Mouse (Mus musculus): ENCODE data around the gene Tbx21.
A peak's percentile ranks its signal among the peaks of the same experiment; 100 is the strongest.

The Tbx21 gene

GRCm38 (mm10) chr11:97114671-97115601, at the start of gene Tbx21:
Gene Tbx21 (minus strand): TSS chr11:97115331.
- no peak for DNase-seq (ENCODE audit: low read depth, low spot score)

GRCm38 (mm10) chr11:97160341-97160740, 45.2 kb upstream of the Tbx21 start:
- no peak for DNase-seq (ENCODE audit: low read depth, low spot score)

- DNase-seq (ENCODE audit: low read depth, low spot score), result no peak
Observed at GRCm38 (mm10) chr11:97156999-97157398, 41.9 kb upstream of the Tbx21 start.

GRCm38 (mm10) chr11:97152662-97153287, 37.6 kb upstream of the Tbx21 start:
- DNase-seq (ENCODE audit: low read depth, low spot score), result no peak

GRCm38 (mm10) chr11:97152023-97152426, 36.9 kb upstream of the Tbx21 start:
- DNase-seq (ENCODE audit: low read depth, low spot score), result no peak

- no peak for DNase-seq (ENCODE audit: low read depth, low spot score)
Observed at GRCm38 (mm10) chr11:97151343-97151801, 36.2 kb upstream of the Tbx21 start, which contains the start of gene Tbkbp1. Gene Tbkbp1 (minus strand): TSS chr11:97151495.

GRCm38 (mm10) chr11:97150411-97151330, 35.5 kb upstream of the Tbx21 start:
- DNase-seq (ENCODE audit: low read depth, low spot score), result peak; percentile 43

- DNase-seq (ENCODE audit: low read depth, low spot score), result no peak
Observed at GRCm38 (mm10) chr11:97149995-97150410, 34.9 kb upstream of the Tbx21 start.

GRCm38 (mm10) chr11:97149026-97149425, 33.9 kb upstream of the Tbx21 start:
- no peak for DNase-seq (ENCODE audit: low read depth, low spot score)

GRCm38 (mm10) chr11:97148591-97148990, 33.5 kb upstream of the Tbx21 start:
- DNase-seq (ENCODE audit: low read depth, low spot score), result no peak

- no peak for DNase-seq (ENCODE audit: low read depth, low spot score)
Observed at GRCm38 (mm10) chr11:97147333-97147732, 32.2 kb upstream of the Tbx21 start.

GRCm38 (mm10) chr11:97146724-97147123, 31.6 kb upstream of the Tbx21 start:
- peak; percentile 61 for DNase-seq (ENCODE audit: low read depth, low spot score)

GRCm38 (mm10) chr11:97145951-97146350, 30.8 kb upstream of the Tbx21 start:
- DNase-seq (ENCODE audit: low read depth, low spot score), result no peak

- DNase-seq (ENCODE audit: low read depth, low spot score), result no peak
Observed at GRCm38 (mm10) chr11:97145320-97145719, 30.2 kb upstream of the Tbx21 start.

GRCm38 (mm10) chr11:97143196-97143900, 28.2 kb upstream of the Tbx21 start:
- DNase-seq (ENCODE audit: low read depth, low spot score), result no peak

- DNase-seq (ENCODE audit: low read depth, low spot score), result no peak
Observed at GRCm38 (mm10) chr11:97142159-97142608, 27.1 kb upstream of the Tbx21 start.

GRCm38 (mm10) chr11:97140811-97141210, 25.7 kb upstream of the Tbx21 start:
- DNase-seq (ENCODE audit: low read depth, low spot score), result no peak

- no peak for DNase-seq (ENCODE audit: low read depth, low spot score)
Observed at GRCm38 (mm10) chr11:97139256-97139655, 24.1 kb upstream of the Tbx21 start.

- no peak for DNase-seq (ENCODE audit: low read depth, low spot score)
Observed at GRCm38 (mm10) chr11:97138554-97139226, 23.6 kb upstream of the Tbx21 start.

GRCm38 (mm10) chr11:97133270-97133669, 18.1 kb upstream of the Tbx21 start:
- no peak for DNase-seq (ENCODE audit: low read depth, low spot score)
